Mouse (Mus musculus) regulatory T cell (primary cell): ENCODE results near the gene Apex1.
"Not testable (repeated sequence)": the region's sequence is repeated elsewhere in the genome, so short reads cannot be mapped to it uniquely, and the experiment has no call there.

Source experiments
- in situ Hi-C: fragments of 300-600 bp; cut with MboI, MseI; formaldehyde crosslinking; loops from one replicate; pipeline ENCODE4 v1.15.1; 2025; ENCODE audit warnings: high pct_unique_total_duplicates

Gene Apex1

DNA sequence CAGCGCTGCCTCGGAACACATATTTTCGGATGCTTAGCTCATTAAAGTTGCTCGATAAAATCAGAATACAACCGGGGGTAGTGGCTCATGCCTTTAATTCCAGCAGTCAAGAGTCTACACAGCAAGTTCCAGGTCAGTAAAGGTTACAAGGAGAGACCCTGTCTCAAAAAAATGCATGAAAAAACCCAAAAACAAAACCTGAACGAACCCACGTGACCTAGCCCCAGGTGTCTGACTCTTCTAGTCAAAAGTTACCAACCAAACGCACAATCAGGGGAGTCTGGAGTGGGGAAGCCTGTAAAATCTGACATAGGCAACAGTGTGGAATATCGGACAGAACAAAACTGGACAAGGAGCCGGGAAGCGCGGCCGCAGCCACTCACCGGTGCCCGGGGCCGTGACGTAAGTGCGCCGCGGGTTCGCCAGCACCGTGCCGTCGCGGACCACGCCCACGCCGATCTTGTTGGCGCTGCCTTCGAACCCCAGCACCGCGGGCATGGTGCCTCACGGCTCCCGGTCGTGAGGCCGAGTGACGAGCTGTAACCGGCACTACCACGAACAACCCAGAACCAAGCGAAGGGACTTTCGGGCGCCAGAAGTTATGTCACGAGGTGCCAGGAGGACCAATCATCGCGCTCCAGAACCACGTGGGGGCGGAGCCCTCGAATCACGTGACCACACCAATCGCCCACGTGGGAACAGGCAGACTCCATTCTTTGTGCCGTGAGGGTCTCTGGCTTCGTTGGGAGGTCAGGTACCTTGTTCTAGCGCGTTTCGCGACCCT lies at the start of gene Apex1, which contains the start of gene Osgep:
Gene Apex1, plus strand, starts transcription at position 688 of the 784 bp plus-strand sequence.
Gene Osgep, minus strand, starts transcription at position 613 of the 784 bp plus-strand sequence.
- in situ Hi-C loops: loop anchor here (5.0 kb wide), 3 partner anchors 57 to 143 kb away; partner anchors contain the start of genes Ccnb1ip1 and Parp2

DNA sequence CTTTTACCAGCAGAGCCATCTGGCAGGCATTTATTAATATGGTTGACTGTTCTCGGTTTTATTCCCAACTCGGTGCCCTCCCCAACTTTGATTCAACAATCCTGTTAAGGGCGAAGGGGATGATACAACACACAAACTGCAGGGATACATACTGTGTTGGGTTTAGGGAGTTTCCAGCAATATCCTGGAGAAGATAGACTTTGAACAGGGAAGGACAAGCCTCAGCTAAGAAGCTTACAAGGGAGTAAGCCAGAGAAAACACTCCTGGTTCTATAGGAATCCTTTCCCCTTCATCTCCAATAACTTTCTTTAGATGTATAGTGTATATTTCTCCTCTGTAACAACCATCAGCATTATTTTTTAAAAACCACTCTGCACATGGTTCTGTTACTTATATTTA lies 49.6 kb upstream of the Apex1 start:
- in situ Hi-C loops: no loop called here

DNA sequence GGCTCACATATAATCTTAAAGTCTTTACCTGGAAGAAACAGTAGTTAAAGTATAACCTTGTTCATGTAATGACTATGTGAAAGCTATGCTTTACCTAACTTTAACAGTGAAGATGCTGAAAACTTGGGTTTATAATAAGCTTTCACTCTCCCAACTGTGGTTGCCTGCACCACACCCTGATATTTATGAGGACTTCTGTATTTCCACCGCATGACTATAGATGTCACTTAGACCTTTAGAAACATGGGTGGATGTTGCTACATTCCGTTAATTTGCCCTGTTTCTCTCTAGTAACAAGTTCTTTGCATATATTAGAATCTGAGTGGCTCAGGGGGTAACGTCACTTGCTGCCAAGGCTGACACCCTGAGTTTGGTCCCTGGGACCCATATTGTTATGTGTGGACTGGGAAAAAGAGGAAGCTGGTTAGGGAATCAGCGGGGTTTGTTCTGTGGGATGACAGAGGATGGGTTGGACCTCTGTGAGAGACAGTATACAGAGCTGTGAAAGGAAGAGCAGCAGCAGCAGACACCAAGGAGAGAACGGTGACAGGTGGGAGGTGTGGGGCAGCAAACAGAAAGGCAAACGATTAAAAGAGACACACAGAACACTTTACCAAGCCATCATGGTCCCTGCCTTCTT lies 49.1 kb upstream of the Apex1 start:
- in situ Hi-C loops: no loop called here

DNA sequence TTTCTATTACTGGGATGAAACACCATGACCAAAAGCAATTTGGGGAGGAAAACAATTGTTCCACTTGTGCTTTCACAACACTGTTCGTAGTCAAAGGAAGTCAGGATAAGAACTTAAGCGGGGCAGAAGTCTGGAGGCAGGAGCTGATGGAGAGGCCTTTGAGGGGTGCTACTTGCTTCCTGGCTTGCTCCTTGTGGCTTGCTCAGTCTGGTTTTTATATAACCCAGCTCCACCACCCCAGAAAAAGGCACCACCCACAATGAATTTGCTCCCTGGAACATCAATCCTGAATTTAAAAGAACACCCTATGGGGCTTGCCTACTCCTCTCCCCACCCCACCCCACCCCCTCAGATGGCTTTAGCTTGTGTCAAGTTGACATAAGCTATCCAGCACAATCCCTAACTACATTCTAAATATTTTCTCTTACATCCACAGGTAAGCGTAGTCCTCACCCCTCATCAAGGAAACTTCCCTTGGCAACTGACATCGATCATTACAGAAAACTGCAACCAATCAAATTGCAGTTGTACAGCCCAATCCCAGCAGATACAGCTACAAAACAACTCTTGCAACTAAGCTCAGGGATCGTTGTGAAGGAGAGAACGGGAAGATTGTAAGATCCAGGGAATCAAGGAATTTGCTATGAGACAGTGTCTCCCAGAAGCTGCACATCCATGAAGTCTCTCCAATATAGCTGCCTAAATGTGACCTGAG lies 48.4 kb upstream of the Apex1 start:
- in situ Hi-C loops: no loop called here

DNA sequence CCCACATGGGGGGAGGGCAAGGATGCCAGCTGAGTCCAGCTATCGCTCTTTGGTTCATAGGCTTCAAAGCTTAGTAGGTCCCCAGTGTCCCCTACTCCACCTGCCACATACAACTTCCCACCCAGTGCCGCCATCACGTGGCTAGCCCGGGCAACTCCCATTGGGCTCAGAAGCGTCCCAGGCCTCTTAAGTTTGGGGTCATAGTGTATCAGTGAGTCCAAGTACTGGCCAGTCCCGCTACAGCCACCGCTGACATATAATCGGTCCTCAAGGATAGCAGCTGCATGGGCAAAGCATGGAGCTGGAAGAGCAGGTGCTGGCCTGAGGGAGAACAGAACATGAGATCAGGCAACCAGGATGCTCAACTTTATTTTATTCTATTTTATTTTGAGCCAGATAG lies 33.1 kb upstream of the Apex1 start:
- in situ Hi-C loops: no loop called here

DNA sequence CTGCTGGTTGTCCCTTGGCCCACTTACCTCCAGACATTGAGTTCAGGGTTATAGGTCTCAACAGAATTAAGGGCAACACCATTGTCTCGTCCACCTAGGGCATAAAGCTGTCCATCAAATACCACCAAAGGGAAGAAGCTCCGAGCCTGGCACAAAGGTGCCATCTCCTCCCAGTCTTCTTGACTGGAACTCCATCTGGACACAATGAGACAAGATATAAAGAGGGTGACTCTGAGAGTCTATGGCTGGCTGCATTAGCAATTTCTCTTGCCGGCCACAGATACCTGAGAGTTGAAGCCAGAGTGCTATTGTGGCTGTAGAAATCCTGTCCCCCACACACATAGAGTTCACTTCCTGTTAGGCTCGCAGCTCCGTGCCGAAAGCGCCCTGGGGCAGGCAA lies 32.7 kb upstream of the Apex1 start:
- in situ Hi-C loops: no loop called here

DNA sequence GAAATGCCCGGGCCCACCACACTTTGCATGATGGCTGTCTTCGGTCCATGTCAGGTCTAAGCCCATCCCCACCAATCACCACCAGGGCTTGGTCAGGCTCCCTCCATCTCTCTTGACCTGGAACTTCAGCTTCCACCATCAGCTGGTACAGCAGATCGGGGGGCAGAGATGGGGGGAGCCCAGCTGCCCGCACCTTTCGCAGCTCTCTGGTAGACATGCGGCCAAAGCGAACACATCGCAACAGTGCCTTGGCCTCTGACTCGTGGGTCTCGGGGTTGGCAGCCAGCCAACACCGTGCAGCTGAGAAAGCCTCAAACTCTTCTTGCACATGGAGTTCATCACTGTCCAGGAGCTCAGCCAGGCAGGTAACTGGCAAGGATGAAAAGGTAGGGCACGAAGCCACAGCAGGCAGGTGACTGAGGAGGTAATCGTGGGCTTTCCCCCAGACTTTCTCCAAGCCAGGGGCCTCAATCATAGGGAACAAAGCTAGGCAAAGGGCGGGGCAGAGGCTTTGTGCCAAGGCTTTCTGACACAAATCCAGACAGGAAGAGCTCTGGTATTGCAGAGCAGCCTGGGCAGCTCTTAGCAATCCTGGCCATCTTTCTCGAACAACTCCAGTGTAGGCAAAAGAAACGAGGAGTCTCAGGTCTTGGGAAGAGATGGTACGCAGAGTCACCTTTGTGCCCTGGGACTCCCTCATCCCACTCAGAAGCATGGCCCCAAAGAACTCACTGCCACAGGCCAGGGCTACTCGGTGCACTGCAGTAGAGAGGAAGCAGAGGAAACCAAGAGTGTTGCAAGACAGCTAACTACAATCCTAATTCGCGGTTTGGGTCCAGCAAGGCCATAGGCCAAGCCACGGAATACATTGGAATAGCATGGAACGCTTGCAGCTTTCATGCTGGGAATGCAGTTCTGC lies 32.0 kb upstream of the Apex1 start:
- in situ Hi-C loops: no loop called here

DNA sequence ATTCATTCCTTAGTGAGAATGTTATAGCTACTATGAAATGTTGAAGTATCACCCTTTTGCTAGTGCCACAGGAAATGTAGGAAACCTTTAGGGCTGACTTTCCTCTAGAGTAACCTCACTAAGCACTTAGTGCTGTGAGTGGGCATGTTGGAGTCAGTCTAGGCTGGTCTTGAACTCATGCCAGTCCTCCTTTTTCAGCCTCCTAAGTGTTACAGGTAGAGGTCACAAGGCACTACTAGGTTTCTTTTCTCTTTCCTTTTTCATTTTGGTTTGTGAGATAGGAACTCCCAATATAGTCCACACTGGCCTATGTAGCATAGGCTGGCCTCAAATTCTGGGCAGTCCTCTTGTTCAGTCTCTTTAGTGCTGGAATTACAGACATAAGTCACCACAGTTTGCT lies 29.4 kb upstream of the Apex1 start:
- in situ Hi-C loops: no loop called here

DNA sequence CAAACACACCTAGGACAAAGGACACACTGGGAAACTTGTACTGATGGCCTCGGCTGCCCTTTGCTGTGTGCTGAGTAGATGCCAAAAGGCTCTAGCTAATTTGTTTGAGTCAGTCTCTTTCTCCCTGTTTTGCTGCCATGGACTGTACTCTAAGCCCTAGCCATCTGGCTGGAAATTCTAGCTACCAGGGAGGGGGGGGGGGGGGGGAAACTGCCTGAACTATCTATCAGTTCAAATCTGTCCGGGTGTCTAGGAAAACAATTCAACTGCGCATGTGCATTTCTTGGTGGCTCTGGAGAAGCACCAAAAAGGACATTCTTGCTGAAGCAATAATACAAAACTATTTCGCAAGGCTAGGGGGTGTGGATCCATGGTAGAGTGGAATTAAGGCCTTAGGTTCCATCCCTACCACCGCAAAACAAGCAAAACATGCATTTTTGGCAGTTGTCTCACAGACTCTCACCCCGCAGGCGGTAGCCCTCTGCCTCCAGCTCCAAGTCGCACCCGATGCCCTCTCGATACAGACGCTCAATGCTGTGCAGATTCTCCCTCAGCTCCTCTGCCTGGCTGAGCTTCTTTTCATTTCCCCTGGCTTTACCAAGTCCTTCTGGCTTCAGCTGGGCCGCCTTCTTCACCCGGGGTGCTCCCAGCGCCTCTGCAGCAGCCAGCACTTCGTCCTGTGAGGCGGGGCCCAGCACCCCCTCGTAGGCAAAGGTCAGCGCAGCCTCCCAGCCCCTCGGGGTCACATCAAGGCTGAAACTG lies 28.6 kb upstream of the Apex1 start:
- in situ Hi-C loops: no loop called here

DNA sequence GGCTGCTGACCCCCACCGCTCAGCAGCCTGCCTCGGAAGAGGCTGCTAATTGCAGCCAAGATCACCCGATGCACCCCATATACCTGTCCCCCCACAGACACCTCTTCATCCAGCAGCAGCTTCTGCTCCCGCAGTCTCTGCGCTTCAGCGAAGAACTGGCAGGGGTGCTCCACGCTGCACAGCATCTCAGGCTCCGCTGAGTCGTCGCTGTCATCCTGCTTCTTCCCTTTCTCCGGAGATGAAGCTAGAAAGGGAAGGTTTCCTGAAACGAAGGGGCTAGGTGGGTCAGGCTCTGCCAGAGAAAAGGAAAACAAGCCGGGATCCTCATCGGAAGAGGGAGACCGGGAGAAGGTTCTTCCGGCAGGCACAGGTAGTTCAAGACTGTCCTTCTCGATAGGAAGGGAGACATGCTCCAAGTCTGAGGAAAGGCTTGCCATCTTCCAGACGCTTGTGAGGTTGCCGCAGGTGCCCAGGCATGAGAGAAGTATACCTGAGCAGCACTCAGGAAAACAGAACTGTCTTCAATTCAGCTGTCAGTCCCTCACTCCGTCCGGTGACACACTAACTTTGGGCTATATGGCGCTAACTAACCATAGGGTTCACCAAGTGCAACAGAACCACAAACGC lies 27.9 kb upstream of the Apex1 start:
- in situ Hi-C loops: no loop called here

DNA sequence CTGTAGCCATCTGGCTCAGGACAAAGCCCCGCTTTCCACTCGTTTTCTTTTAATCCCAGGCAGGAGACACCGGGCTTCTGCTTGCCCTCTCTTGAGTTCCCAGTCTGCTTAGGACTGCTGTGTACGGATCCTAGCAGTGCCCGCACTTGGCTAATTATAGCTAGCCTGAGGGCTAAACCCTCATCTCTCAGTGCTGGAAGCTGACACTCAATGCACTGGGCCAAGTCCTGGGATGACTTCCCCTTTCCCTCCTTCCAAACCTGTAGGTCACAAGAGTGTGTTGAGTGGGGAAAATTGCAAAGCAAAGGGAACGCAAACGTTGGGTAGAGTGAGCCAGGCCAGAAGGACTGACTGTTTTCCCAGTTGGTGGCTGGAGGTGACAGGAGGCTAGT lies 27.4 kb upstream of the Apex1 start, which contains the start of gene Klhl33:
Gene Klhl33, minus strand, starts transcription at position 134 of the 392 bp plus-strand sequence.
- in situ Hi-C loops: no loop called here

DNA sequence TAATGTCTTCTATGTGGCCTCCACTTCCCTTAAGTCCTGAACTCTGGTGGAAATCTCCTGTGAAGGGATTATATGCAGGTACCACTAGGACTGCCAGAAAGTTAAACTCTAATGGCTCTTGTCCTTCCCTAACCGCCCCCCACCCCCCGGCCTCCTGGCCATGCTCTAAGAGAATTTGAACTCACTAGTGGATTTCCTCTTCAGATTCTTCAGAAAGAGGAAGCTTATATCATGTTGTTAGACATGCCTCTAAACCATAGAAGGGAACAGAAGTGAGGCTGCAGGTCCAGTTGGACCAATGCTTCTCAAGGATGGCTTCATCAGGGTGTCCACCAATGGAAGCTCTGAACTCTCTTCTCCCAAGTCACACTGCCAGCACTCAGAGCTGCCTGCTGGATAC lies 26.8 kb upstream of the Apex1 start:
- in situ Hi-C loops: not testable (repeated sequence)

DNA sequence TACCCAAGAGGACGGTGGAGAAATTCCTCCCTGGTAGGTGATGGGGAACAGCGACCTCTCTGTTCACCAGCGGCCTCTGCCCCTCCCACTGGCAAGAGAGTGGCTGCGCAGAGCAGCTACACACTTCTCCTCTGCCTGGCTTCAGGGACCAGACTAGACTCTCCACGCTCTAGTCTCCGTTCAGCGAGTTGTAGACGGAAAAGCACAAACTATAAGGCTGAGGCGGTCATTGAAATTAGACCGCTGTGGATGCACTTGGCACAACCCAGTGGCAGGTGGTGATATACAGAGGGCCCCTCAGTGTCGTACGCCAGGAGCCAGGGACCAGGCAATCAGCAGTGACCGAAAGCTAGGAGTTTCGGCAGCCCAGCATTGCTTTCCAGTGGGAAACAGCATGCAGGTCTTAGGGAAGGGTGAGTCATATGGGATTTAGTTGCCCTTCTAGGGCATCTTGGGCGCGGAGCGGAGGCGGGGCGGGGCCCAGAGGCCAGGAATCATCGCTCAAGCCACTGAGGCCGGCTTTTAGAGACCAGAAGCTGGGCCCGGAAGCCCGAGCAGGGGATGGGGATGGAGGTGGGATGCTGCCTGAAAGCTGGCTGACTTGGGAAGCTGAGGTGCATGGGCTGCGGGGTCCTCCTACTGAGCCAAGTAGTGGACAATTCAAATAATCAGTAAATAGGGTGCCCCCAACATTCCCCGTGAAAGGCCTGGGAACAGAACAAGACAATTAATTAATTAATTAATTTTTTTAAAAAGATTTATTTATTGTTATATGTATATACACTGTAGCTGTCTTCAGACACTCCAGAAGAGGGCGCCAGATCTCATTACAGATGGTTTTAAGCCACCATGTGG lies 20.6 kb upstream of the Apex1 start:
- in situ Hi-C loops: no loop called here

DNA sequence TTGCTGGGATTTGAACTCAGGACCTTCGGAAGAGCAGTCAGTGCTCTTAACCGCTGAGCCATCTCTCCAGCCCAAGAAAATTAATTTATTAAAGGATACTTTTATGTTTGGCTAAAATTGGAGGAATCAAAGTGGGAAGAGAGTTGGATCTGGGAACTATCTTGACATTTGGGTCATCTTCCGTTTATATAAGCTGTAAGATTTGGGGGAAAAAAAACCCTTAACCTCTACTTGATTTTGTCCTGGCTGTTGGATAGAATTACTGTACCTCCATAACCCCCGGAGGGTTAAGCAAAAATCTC lies 20.0 kb upstream of the Apex1 start:
- in situ Hi-C loops: no loop called here

DNA sequence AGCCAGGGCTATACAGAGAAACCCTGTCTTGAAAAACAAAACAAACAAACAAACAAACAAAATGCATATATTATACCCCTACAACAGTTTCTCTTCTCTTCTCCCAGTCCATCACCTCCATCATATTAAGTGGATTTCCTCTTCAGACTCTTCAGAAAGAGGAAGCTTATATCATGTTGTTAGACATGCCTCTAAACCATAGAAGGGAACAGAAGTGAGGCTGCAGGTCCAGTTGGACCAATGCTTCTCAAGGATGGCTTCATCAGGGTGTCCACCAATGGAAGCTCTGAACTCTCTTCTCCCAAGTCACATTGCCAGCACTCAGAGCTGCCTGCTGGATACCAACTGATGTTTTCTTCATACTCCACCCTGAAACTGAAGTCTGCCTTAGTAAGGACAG lies 19.4 kb upstream of the Apex1 start:
- in situ Hi-C loops: not testable (repeated sequence)

DNA sequence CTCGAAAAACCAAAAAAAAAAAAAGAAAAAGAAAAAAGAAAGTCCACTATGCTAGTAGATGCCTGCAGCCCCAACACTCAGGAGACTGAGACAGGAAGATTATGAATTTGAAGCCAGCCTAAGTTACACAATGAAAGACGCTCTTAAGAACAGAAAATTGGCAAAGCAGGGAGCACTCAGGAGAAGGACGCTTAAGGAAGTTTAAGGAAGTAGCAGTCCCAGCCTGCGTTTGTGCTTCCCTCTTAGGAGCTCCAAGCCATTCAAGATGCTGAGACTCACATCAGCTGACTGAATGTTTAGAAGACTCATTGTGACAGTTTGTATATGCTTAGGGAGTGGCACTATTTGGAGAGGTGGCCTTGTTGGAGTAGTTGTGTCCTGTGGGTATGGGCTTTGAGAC lies 16.6 kb upstream of the Apex1 start:
- in situ Hi-C loops: no loop called here

DNA sequence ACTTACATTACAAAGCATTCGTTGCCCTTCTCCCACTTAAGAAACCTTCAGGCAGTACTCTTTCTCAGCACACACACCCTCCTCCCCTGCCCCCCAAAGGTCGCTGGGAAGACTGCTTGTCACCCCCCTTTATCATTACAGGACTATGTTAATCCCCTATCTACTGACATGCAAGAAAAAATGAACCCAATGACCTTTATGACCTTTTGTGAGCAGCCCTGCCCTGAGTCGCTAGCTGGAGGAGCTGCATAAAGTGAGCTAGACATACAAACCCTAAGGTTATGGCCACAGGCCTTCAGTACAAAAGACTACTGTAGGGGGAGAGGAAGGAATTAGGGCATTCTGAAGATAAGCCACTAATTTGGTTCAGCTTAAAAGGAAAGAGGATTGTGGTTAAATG lies 13.4 kb upstream of the Apex1 start:
- in situ Hi-C loops: no loop called here

DNA sequence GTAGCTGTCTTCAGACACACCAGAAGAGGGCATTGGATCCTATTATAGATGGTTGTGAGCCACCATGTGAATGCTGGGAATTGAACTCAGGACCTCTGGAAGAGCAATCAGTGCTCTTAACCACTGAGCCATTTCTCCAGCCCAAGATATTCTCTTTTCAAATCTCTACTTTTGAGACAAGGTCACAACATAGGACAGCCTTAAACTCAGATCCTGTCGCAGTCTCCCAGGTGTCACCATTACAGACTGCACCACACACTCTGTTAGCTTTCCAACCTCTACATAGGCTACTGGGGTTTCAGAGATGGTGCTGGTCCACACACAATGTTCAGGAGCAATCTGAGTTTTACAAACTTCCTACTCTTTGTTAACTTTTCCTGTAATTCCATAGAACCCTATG lies 1.3 kb upstream of the Apex1 start:
- in situ Hi-C loops: loop anchor here (5.0 kb wide), 2 partner anchors 56 to 116 kb away; partner anchors contain the start of genes Ccnb1ip1 and Parp2
